Mouse (Mus musculus) inflammation-experienced regulatory T-cells, adult 6 months (primary cell): ENCODE data around the gene Rab3c. TPM values are rescaled to one million over a fixed set of nuclear protein-coding genes. Genes with fewer than 3 reads are reported as not detected.

Experiments
- ATAC-seq: one replicate; pipeline ENCODE4 v1.8.0; 2017
- polyA plus RNA-seq, 3 experiments: library from polyadenylated mRNA; unstranded; fragments of 100-300 nt; shearing (Covaris generic); gene quantifications; one replicate each; pipeline ENCODE4 v1.2.1; 2017

Rab3c gene
- polyA plus RNA-seq, 3 experiments from 2014 or later: not detected

DNA sequence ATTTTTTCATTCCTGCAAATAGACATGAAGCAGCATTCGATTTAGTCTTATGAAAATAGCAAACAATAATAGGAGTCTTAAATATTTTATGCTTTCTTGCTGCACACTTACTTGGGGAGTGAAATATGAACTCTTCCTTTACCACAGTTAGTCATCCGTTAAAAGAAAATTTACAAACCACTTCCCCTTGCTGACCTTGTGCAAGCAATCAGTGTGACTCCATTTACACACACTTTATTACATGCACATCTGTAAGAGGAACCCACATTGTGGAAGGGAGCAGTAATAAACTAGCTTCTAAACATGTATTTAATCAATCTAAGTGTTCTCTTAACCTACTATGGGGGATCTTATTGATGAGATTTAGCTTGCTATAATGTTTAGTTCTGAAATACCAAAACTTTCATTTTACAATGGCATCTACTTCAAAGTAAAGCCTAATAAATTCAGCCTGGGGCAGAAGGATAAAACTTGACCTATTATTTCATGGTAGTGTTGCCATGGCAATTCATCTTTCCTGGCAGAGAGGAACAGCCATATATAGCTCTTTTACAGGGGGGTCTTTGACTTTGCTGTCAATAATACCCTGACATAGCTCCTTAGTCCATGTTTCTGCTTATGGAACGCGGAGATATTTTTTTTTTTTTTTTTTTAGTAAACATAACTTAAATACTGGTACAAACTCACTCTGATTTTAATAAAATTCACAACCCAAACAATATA lies 95.7 kb downstream of the Rab3c start:
- ATAC-seq: no peak

DNA sequence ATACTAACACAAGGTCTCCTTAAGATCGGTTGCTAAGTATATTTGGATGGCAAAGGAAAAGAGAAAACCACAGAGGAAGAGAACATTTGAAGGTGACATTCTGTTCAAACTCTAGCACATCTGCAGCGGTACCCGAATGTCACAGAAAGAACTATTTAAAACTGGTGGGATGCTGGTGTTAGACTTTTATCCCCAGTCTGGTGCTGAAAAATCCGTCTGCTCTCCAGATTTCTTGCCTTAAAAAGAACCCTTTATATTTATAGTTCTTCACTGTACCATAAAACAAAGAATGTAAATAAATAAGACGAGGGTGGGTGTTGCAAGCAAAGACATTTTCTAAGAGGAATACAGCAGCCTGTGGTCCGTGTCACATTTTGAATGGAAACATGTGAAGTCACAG lies 105.1 kb downstream of the Rab3c start:
- no peak for ATAC-seq

DNA sequence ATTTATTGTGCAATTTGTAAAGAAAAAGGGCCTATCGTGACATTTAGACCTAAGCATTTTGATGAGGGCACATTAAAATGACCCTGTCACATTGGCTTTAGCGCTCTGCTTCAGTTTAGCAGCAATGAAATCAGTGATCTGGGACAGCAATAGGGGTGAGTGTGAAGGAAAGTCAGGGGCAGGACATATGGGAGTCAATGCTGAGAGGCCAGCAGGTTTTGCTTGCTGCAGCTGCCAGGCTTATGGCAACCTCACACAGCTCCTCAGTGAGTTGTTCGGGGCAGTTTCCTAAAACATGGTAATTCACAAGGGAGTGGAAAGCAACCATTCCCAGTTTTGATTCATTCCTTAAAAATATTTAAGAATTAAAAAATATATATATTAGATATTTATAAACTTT lies 111.1 kb downstream of the Rab3c start:
- ATAC-seq: no peak

DNA sequence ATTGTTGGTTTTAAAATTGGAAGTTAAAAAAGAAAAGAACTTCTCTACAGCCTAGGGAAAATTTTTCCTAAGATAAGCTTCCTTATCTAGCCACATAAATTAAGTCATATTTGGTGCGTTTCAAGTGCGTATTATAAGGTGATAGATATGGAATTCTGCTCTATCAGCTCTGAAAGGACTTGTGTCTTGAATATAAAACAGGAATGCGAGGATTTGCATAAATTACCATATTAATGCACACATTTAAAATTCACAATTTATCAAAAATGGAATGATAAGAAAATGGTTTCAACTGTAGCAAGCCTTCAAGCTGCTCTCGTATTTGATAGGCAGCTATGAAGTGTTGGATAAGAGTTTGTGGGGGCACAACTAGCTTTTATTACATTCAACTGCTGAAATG lies 111.6 kb downstream of the Rab3c start:
- ATAC-seq: no peak

DNA sequence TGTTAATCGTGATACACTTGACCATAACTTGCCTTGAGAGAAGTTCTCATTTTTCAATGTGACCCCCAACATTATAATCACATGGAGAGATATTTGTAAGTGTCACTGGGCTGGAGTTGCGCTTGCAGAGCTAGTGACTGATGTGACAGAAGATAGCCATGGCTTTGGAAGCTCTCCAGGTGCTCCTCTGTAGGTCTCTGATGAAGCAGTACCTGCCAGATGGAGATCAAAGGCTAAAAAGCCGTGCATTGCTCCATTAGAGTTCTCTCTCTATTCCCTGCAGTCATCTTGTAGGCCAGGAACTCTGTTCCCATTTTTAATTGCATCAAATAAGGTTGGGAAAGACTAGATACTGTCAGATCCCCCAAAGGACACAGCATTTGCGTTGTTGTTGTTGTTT lies 112.2 kb downstream of the Rab3c start:
- ATAC-seq: no peak

DNA sequence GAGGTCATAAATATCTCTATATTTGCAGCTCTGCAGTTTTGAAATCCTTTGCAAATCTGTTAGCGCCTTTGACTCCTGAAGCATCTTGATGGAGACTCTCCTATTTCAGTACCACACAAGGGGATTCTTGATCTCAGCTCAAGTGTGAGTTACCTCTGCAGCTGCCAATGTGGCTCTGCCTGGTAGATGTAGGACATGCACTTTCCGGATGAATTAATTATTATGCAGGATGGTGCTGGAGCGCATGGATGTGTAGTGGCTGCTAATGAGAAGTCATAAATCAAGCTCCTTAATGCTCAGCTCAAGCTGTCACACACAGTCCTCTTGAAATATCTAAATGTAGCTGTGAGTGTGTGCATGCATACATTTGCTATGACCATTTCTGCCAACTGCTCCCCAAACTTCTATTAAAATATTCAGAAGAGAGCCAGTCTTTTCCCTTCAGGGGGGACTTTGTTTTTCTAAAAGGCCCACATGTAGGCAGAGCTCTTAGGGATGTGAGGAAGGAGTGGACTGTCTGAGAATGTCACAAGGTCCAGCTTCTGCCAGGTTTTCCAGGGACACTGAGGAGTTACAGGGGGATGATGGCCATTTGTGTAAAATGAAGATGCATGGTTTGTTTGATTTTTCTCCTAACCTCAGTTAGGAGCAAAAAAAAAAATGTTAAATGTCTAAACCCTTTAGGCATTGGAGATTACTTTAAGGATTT lies 114.0 kb downstream of the Rab3c start:
- ATAC-seq: no peak

DNA sequence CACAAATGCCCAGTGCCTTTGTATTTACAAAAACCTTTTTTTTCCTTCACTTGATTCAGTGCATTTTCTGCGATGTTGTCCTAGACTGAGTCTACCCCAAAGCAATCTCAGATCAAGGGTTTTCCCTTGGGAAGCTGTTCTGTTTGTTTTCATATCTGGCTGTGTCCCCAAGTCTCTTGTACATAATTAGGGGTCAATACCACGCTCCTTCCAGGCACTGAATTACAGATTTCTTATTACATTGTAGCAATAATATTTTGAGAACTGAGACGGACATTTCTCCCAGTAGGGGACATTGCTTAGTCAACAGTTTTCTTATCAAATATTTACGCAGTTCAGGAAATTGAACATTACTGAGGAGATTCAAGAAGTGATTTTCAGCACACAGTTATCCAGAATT lies 120.8 kb downstream of the Rab3c start:
- no peak for ATAC-seq

DNA sequence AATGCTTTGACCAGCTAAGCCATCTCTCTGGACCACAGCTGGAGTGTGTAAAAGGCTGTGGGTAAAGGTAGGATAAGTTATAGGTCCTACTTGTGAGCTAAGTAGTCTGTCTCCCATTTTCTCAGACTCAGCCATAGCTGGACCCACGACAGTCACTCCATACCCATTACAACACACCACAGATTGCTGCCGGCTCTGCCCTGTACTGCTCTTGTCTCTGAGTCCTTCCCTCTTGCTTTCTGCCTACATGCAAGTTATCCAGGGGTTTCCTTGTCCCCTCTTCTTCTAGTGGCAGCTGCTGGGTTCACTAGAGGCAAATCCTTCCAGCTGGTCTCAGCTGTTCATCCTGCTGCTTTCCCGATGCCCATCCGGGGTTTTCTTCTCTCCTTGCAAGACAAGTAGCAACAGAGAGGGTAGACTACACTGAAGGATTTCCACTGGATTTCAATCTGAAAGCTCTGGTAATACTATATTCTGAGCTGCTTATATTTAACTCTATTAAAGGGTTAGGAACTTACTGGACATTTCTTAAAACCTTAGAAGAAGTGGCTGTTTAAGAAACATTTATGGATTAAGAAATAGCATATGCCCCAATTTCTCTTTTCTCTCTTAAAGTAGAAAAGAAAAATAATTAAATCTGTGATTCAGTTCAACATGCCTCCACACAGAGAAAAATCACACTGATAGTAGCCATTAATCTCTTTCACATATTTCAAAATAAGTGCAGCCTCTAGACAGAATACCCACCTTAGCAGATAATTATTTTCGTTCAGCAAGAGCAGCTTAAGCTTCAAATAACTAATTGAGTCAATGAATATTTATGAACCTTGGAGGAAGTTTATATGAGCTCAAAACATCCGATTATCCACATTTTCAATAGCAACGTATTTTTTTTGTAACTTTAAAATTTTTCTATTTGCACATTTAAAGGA lies 121.9 kb downstream of the Rab3c start:
- ATAC-seq: no peak

DNA sequence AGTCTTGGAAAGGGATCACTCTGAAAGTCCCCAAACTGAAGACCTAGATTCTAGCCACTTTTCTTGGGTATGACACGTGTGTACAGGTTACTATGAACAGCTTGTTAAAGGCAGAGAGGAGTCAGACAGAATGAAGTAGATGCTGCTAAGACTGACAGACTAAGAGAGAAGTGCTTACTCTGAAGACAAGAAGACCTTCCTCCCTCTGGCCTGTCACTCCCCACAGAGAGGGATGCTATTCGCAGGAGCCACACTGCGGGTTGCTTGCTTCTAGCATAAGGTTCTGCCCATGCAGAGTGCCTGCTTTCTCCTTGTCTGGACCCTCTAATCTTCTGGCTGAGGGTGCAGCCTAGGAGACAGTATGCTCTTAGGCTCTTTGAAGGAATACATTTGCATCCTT lies 135.3 kb downstream of the Rab3c start:
- ATAC-seq: no peak

DNA sequence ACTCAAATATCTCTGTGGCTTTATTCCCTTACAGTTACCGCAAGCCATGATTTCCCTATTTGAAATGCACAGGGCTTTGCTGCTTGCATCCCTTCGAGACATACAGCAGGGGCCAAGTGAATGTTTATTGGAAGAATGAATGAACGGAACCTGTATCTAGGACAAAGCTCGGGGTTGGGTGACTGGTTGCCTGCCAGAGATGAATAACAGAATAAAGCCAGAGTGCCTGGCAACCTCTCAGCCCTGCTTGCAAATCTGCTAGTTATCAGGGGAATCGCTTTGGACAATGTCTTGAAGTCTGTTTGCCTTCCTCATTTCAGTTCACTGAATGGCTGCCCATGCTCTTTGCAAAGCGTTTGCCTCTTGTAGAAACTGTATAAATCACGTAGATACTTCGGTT lies 135.8 kb downstream of the Rab3c start:
- ATAC-seq: no peak

DNA sequence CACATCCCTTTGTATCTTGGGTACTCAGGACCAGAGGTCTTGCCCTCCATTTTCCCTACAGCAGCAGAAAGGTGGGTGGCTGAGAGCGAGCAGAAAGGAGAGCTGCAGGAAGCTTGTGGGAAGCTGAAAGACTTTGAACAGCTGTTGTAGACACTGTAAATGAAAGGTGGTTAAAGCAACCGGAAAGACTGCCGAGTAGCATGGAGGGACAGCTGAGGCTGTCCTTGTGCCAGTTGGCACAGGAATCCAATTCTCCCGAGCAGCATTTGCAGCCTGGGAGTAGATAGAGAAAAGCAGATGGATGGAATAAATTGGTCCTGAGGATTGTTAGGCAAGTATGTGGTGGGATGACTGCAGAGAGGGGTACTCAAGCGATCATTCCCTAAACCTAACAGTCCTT lies 141.5 kb downstream of the Rab3c start:
- ATAC-seq: no peak

DNA sequence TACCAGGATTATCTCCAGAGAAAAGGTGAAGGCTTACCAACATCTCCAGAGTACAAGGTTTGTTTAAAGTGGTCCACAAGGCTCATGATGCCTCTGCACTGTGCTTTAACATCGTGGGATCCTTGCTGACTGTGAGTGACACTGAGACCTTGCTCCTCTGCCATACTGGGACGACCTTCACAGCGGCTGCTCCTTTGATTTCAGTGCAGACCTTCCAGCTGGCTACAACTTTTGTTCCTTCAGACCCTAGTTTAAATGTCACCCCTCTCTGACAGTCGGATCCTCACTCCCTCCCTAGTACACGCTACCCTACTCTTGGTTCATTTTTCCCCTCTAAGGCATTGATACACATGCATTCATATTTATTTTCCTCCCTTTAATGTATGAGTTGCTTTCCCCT lies 142.2 kb downstream of the Rab3c start:
- ATAC-seq: no peak

DNA sequence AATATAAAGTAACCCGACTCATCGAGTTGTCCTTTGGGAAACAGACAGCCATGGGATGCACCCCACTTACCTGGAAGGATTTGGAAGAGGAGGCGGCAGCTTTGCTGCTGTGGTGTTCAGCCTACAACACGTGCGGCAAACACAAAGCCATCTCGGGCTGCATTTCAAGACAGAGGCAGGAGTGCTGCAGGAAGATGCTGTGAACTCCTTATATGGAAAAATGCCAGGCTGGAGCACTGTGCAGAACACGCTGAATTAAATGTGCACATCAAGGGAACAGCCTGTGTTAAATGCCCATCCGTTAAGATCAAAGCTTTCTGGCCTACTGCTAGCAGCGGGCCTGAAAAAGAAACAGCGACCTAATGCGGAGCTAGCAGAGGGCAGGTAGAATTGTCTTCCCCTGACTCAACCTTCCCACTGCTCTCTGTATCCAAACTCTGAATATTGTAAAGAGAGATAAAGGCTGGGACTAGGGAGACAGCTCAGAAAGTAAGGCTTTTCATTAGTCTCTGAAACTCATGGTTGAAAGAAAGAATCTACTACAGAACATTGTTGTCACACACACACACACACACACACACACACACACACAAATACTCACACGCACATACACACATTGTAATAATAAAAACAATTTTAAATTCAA lies 153.1 kb downstream of the Rab3c start:
- no peak for ATAC-seq

DNA sequence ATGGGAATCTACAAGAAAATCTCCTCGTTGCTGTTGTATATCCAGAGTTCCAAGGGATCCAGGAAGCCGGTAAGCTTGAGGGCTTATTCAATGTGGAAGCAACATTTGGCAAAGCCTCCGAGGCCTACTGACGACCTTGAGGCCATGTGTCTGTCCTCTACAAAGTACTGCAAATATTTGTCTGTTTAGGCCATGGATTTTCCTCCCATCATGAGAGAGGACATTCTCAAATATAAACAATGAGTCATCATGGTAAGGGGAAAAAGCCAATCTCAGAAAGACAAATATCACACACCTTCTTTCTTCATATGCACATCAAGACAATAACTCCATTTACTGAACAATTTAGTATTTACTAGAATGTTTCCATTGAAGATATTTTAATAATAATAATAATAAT lies 158.0 kb downstream of the Rab3c start:
- no peak for ATAC-seq

DNA sequence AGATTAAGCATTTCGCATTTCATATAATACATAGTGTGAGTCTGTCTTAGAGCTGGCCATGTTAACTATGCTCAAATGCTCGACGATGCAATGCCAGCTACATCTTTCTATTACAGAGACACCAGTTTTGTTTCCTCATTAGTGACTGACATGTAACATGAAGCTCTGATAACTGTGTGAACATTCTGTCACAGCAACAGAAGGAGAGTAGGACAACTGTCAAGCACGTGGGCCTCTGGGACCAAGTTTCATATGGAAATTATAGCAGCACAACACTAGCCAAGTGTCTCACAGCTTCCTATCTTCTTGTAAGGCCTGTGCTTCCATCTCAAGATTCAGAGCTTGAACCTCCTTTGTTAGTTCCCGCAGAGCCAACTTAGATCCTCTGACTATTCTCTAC lies 163.9 kb downstream of the Rab3c start:
- no peak for ATAC-seq

DNA sequence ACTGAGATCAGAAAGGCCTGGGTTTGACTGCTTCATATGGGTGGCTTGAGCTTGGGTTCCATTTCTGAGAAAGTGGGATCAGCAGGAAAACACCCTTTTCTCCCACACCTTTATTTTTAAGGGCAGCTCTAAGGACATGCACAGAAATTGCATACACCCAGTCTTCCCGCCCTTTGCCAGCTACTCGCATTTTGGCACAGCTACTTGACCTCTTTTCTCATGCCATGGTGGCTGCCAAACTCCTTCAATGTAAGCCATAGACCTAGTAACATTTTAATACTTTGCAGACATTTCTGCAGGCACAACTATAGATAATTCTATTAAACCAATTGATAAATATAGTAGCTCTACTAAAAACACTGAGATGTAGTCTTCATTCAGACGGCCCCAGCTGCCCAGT lies 164.5 kb downstream of the Rab3c start:
- ATAC-seq: no peak

DNA sequence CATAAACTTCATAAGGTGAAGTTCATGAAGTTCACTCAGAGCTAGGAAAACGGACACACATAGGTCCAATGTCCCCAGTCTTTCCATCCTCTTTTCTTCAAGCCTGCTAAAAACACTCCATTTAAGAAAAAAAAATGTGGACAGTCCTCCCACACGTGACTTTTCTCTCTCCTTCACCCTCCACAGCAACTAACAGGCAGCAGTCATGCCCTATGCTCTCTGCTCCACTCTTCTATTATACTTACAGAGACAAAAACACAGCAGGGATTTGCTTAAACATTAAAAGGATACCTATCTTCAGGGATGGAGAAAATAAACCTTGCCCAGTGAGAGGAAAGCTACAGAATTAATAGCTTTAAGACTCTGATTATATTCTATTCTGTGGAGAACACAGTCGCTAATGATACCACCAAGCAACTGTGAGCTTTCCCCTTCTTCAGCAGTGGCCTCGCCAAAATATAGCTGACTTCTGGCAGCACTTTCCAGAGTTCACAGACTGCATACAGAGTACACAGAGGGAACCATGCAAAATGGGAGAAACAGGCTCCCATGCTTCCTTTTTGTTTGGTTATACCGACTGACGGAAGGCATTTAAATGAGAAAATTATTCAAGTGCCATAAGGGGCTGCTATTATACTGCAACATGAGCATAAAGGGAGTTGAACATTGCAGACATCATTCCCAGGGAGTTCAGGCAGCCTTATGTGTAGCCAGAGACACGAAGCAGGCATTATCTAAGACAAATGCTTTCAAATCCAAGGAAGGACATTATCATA lies 165.7 kb downstream of the Rab3c start:
- no peak for ATAC-seq

DNA sequence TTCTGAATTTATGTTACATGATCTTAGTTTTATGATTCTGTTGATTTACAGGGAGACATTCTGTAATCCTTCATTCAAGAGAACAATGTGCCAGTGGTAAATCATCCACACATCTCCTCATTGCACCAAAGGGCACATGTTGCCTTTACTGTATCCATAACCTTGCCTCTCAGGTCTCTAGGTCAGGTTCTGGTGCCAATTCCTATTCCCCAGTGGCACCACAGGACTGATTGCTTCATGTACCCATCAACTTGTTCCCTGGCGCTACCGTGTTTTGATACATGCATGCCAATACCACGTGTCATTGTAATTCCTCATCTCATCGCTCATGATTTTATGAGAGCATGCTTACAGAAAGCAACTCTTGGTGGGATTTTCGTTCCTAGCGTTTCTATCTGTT lies 167.1 kb downstream of the Rab3c start:
- ATAC-seq: no peak

DNA sequence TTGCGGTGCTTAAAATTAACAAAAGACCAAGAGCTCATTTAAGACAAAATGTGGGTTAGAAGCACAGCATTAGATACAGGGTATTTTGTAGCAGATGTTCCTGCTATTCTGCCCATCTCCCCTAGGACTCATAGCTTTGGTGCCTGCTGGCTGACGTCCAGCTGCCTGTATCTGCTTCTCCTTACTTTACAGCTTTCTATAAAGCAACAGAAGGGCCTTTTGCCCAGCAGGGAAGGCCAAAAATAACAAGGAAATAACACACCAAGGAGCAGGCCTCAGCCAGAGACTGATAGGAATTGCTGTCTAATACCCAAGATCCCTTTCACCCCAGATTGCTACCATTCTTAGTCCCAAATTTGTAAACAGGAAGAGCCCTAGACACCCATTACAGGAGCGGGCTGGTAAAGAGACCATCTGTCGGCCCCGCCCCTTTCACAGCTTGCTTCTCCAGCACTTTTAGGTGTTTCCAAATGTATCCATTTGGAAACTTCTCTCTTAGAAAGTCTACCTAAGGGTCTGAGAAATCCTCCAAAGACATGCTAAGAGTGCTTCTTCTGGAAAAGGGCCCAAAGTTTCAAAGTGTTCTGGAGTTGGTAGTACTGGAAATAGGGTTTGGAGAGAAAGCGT lies 183.3 kb downstream of the Rab3c start:
- ATAC-seq: no peak

DNA sequence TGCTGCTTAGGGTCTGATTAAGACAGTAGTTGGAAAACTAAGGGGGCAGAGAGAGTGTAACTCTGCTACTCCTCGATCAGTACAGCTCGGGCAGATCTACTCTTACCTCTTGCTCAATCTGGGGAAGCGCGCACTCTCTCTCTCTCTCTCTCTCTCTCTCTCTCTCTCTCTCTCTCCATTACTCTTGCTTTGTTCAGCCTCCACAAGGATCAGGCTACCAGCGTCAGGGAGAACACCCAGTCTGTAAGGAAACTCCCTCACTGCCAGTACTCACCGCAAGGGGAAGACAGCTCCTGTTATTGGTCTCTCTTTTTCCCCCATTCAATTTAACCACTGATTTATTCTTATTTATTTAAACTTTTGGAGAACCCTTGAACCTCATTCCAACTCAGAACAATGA lies 185.8 kb downstream of the Rab3c start:
- ATAC-seq: no peak
